Mouse (Mus musculus) ES-E14 (cell line): ENCODE results near the gene Aida.

ENCODE experiments used
- CHD2 ChIP-seq: IDR thresholded peaks from 2 replicates; pipeline ENCODE4 v1.6.1; 2014; ENCODE audit warnings: mild to moderate bottlenecking, low read depth, low read length, inconsistent platforms
- ZC3H11A ChIP-seq: IDR thresholded peaks from 2 replicates; pipeline ENCODE4 v1.6.1; 2012; ENCODE audit warnings: low read depth, mild to moderate bottlenecking, inconsistent platforms, low read length, borderline replicate concordance
- ZNF384 ChIP-seq: IDR thresholded peaks from 2 replicates; pipeline ENCODE4 v1.6.1; 2012; ENCODE audit warnings: low read depth, low read length, inconsistent platforms

GRCm38 (mm10) chr1:183315783-183316182 is 19.4 kb downstream of the Aida start:
- no peak for TF ChIP-seq ZC3H11A
- TF ChIP-seq CHD2 = no peak
- TF ChIP-seq ZNF384 = no peak
